Mouse (Mus musculus) frontal cortex, adult (tissue): ENCODE measurements around the gene Prrx2.
A peak's percentile ranks its signal among the peaks of the same experiment; 100 is the strongest.

Experiments
- ATAC-seq: cut with Nextera tagmentation; 2 replicates; pipeline ENCODE4 v1.9.2; 2017; ENCODE audit warnings: mild to moderate bottlenecking, moderate library complexity, mixed read lengths; ENCODE audit not compliant: low TSS enrichment

The Prrx2 gene

DNA sequence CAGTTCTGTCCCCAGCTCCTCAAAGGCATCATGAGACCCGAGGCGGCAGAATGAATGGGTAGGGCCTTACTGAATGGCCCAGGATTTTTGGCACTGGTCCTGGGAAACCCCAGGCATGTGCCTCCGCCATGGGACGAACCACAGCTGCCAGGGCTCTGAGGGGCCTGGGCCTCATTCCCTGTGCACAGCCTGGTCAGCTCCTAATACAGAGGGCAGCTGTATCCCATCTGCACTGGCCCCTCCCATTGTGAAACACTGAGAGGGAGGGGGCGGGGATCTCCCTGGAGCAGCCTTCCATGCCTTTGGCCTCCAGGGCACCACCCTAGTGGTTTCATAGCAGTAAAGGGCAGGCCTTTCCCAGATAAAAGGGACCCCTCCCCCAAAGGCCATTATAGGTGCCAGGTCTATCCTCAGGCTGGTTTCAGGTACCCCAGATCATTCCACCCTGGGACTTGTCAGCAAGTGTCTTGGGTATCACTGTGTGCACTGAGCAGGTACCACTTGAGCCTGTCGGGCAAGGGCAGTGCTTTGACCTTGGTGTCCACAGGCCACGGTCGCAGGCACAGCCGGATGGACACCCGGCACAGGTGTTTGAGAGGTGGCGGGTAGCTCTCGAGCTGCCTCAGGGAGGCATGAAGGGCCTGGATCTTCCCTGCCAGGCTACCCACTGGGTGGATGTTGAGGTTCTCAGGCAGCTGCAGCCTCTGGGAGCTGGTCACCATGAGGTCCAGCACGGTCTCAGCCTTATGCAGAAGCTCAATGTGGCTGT is 11.2 kb upstream of the Prrx2 start:
- peak; percentile 18; the same call in 1 of the 2 replicates for ATAC-seq

GRCm38 (mm10) chr2:30826825-30827748 is 7.7 kb upstream of the Prrx2 start:
- peak; percentile 20; the same call in 1 of the 2 replicates for ATAC-seq

GRCm38 (mm10) chr2:30827749-30828475 is 6.9 kb upstream of the Prrx2 start:
- peak; percentile 84 for ATAC-seq

DNA sequence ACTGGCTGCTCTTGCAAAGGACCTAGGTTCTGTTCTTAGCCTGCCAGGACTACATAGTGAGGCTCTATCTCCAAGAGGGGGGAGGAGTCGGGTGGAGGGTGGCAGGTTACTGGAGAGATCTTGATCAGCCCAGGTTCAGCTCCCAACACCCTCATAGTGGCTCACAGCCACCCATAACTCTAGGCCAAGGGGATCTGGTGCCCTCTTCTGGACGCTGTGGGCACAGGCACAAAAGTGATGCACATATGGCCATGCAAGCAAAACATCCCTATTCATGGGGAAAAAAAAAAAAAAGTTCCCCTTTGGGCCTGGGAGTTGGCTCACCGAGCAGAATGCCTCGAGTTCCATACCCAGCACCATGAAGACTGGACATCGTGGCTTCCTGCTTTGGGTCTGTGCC is 5.5 kb upstream of the Prrx2 start:
- no peak for ATAC-seq

GRCm38 (mm10) chr2:30830283-30830795 is 4.4 kb upstream of the Prrx2 start, which contains the start of gene Asb6:
Gene Asb6, minus strand, starts transcription at chr2:30830333.
- no peak for ATAC-seq

DNA sequence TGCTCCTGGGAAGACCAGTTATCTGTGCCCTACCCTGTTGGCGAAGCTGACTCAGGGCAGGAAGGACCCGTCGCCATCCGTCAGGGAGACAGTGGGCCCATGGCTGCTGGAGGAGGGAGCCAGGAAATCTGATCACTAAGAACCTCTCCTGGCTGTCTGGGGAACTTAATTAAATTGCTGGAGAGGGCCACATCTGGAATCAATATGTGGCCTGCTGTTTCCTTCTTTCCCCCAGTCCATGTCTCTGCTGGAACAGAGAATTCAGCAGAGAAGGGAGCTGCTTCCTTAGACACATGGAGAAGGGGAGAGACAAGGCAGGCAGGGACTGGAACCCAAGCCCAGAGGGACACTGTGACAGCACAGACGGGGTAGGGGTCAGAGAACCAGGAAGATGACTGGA is 1.1 kb upstream of the Prrx2 start:
- no peak for ATAC-seq

DNA sequence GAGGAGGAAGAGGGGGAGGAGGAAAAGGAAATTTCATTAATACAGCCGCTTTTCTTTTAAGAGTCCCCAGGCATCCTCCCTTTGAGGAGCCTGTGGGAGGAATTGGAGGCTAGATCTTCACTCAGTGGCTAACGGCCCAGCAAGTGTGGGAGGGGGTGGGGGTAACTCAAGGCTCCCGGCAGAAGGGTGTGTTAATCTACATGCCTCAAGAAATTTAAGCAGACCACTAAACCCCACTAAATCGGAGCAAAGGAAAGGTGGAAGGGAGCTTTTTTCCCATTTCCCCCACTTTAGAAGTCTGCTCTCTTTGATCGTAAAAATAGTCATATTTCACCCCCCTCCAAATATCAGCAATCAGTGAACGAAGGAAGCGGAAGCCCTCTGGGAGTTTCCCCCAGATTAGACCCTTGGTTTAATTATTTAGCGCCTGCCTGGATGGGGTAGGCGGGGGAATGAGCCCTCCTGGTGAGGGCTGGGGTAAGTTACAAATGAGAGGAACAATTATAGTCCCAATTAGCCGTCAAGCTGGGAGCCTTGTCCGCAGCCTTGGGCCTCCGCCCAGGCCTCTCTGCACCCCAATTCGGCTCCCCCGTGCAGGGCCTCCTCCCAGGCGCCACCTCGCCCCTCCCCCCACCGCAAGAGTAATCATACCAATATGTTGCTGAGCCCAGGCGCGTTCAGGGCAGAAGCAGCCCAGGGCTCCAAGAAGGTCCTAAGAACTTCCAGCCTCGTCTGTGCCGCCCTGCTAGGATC is 1.6 kb downstream of the Prrx2 start:
- peak; percentile 73 for ATAC-seq

- no peak; the same call in 1 of the 2 replicates for ATAC-seq
These were observed 7.8 kb downstream of the Prrx2 start for GRCm38 (mm10) chr2:30842615-30843014.

DNA sequence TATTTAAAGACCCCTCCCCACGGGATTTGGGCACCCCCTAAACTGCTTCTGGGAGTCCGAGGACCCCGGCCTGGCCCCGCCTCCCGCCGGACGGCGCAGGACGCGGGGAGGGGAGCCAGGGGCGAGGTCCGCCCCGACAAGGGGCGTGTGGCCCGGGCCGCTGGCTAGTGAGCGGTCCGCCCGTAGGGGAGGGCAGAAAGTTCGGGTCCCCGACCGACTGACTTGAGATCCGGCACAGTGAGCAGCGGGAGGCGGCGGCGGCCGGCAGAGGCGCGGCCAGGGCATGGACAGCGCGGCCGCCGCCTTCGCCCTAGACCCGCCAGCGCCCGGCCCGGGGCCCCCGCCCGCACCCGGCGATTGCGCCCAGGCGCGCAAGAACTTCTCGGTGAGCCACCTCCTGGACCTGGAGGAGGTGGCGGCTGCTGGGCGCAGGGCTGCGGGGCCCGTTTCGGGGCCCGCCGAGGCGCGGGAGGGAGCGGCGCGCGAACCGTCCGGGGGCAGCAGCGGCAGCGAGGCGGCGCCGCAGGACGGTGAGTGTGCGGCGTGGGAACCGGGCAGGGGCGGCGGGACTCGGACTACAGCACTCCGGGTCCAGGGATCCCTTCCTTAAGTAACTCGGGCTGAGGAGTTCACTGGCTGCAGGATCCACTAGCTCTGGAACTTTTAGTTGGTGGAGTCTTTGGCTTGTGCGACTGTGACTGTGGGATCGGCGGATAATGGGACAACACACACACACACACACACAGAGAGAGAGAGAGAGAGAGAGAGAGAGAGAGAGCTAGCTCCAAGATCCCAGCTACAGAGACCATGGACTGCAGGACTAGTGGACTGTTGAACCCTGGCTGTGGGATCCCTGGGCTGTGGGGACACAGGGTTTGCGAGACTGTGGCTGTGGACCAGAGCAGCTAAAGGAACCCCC is 10.6 kb downstream of the Prrx2 start:
- no peak; the same call in 1 of the 2 replicates for ATAC-seq

- ATAC-seq: no peak
These were observed 11.5 kb downstream of the Prrx2 start for GRCm38 (mm10) chr2:30846236-30846635.

- ATAC-seq: no peak
These were observed 12.0 kb downstream of the Prrx2 start for GRCm38 (mm10) chr2:30846723-30847122.

GRCm38 (mm10) chr2:30848184-30848583 is 13.4 kb downstream of the Prrx2 start:
- ATAC-seq: no peak

- ATAC-seq: no peak
These were observed 15.8 kb downstream of the Prrx2 start for GRCm38 (mm10) chr2:30850581-30850980.

DNA sequence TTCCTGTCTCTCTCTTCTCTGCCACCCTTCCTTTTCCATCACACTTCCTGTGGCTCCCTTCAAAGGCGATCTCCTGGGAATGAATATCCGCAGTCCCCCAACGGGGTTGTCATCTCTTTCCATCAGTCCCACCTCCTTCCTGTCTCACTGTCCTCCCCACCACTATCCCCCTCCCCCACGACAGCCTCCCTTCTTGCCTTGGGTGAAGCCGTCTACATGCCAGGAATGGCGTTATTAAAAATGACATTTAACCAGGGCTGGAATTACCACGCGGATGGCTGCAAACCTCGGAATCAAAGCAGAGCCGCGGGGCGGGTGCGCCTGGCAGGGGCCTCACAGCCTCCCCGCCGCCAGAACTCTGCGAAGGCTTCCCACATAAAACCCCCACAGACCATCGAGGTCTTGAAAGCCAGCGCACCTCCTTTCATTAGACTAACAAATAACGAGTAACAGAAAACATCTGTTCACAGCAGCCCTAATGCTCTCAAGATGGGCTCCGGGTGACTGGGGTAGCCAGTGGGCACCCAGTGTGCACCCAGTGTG is 18.1 kb downstream of the Prrx2 start:
- ATAC-seq: no peak

DNA sequence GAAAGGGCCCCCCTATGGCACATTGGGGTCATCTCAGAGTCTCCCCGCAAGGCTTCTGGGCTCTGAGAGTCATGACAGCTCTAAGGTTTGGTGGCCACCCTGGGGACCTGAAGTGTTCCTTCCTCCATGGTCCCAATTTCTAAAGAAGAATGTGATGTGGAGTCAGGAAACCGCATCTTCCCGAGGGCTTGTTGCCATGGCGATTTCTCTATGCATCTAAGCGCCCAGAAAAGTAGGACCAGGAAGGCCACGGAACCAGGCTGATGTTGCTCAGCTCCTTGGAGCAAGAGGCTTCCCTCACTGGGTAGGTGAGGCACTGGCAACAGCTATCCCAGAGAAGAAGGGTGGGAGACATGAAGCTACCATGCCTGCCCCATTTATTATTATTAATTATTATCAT is 22.3 kb downstream of the Prrx2 start:
- ATAC-seq: 0 out of 2 replicates have a peak, but pooled peaks have one; percentile 41

DNA sequence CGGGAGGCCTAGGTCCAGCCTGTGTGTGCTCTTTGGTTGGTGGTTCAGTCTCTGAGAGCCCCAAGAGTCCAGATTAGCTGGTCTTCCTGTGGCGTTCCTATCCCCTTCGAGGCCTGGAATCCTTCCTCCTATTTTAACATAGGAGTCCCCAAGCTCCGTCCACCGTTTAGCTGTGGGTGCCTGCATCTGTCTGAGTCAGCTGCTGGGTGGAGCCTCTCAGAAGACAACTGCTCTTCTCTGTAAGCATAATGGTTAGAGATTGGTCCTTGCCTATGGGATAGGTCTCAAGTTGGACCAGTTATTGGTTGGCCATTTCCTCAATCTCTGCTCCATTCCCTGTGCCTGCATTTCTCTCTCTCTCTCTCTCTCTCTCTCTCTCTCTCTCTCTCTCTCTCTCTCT is 25.0 kb downstream of the Prrx2 start:
- no peak for ATAC-seq

GRCm38 (mm10) chr2:30862081-30862480 is 27.3 kb downstream of the Prrx2 start:
- no peak for ATAC-seq

GRCm38 (mm10) chr2:30863574-30863973 is 28.8 kb downstream of the Prrx2 start:
- ATAC-seq: no peak

DNA sequence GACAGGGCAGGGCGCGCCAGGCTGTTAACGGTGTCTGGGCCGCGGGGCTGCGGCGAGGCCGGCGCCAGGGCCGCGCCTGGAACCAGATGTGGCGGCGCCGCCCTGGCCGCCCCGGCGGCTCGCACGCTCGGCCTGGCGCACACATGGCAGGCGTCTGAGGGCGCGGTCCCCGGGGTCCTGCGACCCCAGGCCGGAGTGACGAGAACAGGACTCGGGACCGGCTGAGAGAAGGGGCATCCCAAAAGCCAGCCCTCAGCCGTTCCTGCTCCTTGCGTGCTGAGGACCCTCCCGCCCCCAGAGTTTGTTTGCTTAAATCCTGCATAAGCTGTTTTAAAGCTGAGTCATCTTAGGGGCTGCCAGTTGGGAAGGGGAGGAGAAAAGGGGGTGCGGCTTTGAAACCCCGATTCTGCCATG is 30.2 kb downstream of the Prrx2 start:
- ATAC-seq: no peak

GRCm38 (mm10) chr2:30865426-30865825 is 30.7 kb downstream of the Prrx2 start:
- ATAC-seq: no peak
